Comparison of ENCODE assay signal across 15 mouse cellular contexts in genomic region chr19:55702716-55703115, GRCm38 (mm10).
"Had no signal": no experiment of that assay in that cellular context is flagged by ENCODE, and none has a peak within 500 bp of the region (broad histone marks: within the 10 kb centered on the region; RNA-seq: fewer than 3 reads in every experiment).

No protein-coding gene starts in this region.

- H3K4me3 ChIP-seq: limb, embryonic 13.5 days; liver, embryonic 15.5 days; midbrain, embryonic 10.5 days; midbrain, embryonic 15.5 days; neural tube, embryonic 13.5 days had no signal

- H3K9ac ChIP-seq: limb, embryonic 13.5 days; liver, embryonic 15.5 days; lung, embryonic 14.5 days; midbrain, embryonic 15.5 days; neural tube, embryonic 13.5 days had no signal

- H3K36me3 ChIP-seq: limb, embryonic 13.5 days; liver, embryonic 15.5 days; midbrain, embryonic 10.5 days; midbrain, embryonic 15.5 days; neural tube, embryonic 13.5 days had no signal

- DNase-seq: left cerebral cortex, postnatal 4 days; lung, embryonic 14.5 days; lung, postnatal 10 days; lung, postnatal 4 days; retina, postnatal 1 day; thymus, postnatal 36 days had no signal

- H3K27me3 ChIP-seq: liver, embryonic 15.5 days; midbrain, embryonic 15.5 days had no signal

- H3K27ac ChIP-seq: limb, embryonic 13.5 days; liver, embryonic 15.5 days; midbrain, embryonic 10.5 days; midbrain, embryonic 15.5 days; neural tube, embryonic 13.5 days had no signal

- H3K4me2 ChIP-seq: limb, embryonic 13.5 days; liver, embryonic 11.5 days; liver, embryonic 15.5 days; lung, embryonic 14.5 days; midbrain, embryonic 15.5 days; neural tube, embryonic 13.5 days had no signal

- H3K9me3 ChIP-seq: limb, embryonic 13.5 days; liver, embryonic 15.5 days; midbrain, embryonic 10.5 days; midbrain, embryonic 15.5 days; neural tube, embryonic 13.5 days had no signal

- ATAC-seq: hindbrain, embryonic 16.5 days; inflammation-experienced regulatory T-cells, adult 6 months; intestine, postnatal 0 days; midbrain, embryonic 15.5 days had no signal
